Mouse (Mus musculus) layer of hippocampus, adult 9-10 months (tissue): ENCODE measurements around the gene Map3k14.
A peak's percentile ranks its signal among the peaks of the same experiment; 100 is the strongest.
"Not testable (repeated sequence)": the region's sequence is repeated elsewhere in the genome, so short reads cannot be mapped to it uniquely, and the experiment has no call there.

Source experiments
- DNase-seq: peaks from one replicate; pipeline ENCODE4 v3.0.0; 2022; ENCODE audit warnings: low spot score

The Map3k14 gene

GRCm38 (mm10) chr11:103246081-103246730 lies 21.1 kb downstream of the Map3k14 start:
- no peak for DNase-seq

GRCm38 (mm10) chr11:103244856-103245255 lies 22.4 kb downstream of the Map3k14 start:
- DNase-seq: no peak

DNA sequence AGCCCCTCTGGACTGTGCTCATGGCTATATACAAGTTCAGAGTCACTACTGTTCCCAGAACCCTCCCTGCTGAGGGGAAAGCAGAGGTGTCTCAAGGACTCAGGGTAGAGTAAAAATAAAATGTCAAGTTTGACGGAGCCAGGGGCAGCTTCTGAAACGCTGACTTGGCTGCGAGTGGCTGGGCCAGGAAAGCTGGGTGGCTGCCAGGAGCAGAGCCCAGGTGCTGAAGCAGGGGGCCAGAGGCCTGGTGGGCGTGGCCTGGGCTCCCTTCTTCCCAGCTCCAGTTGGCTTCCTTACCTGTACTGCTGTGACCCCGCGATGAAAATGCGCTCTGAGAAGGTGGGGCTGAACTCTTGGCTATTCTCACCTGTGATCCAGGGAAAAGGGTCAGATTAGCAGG lies 26.5 kb downstream of the Map3k14 start:
- DNase-seq: no peak

- DNase-seq: no peak
These were observed 29.5 kb downstream of the Map3k14 start for GRCm38 (mm10) chr11:103237757-103238156.

DNA sequence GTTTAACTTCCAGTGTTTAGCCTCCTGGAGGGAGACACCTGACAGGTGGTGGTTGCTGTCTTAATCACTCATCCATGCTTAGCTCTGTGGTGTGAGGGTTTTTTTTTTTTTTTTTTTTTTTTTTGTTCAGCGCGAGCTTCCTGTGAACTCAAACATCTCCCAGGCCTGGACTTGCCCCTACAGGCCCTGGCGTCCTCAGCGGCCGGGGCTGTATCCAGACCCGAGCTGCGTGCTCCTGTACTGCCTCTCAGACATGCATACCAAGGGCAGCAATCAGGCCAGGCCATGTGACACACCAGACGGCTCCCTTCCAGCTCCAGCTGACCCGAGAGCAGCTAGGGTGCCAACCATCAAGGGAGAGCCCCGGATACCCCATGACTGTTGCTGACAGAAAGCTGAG lies 30.4 kb downstream of the Map3k14 start:
- DNase-seq: no peak

DNA sequence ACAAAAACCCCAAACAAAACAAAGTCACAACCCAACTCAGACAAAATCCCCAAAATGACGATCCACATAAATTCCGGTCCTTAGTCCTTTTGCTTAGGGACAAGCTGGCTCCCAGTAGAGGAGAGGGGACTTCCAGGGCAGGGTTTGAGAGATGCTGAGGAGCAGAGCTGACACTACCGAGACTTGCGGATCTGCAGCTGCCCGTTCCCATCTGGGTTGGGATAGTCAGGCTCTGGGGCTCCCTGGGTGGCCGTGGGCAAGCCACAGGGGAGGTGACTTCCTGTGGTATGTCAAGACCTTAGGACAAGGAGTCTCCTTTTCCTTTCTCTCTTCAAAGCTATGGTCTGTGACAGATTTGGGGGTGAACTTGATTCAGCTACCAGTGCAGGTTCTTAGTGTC lies 30.8 kb downstream of the Map3k14 start:
- DNase-seq: no peak

- DNase-seq: no peak
These were observed 31.6 kb downstream of the Map3k14 start for GRCm38 (mm10) chr11:103235702-103236101.

DNA sequence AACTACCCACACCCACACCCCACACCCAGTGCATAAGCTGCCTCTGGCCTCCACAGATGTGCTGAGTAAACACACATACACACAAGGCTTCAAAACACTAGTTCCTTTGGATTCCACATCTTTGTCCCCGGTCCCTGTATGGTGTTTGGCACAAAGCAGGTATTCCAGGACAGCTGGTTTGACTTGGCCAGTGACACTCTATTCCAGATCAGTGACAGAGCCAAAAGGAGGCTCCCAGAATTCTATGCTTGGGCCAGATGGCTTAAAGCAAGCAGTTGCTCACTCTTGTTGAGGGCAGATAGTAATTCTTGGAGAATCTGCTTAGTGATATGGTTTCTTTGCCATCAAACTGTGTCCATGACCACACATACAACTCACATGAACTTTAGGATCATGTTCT lies 32.8 kb downstream of the Map3k14 start:
- DNase-seq: no peak

GRCm38 (mm10) chr11:103232966-103233365 lies 34.3 kb downstream of the Map3k14 start:
- peak; percentile 85 for DNase-seq

DNA sequence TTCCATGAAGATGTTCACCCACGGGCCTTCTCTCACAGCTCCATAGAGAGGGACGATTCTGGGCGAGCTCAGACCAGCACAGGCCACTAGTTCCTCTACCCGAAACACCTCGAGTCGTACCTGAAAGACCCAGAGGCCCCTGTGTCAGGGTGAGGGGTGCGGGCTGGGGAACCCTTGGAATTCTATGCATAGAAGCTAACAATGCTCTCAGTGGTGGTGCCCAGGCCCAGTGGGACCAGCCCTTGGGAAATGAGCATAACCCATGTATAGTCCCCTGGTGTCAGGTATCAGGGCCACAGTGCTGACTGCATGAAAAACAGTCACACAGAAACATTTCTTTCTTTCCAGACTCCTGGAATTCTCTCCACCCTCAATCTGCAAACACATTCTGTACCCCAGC lies 35.9 kb downstream of the Map3k14 start:
- DNase-seq: no peak

DNA sequence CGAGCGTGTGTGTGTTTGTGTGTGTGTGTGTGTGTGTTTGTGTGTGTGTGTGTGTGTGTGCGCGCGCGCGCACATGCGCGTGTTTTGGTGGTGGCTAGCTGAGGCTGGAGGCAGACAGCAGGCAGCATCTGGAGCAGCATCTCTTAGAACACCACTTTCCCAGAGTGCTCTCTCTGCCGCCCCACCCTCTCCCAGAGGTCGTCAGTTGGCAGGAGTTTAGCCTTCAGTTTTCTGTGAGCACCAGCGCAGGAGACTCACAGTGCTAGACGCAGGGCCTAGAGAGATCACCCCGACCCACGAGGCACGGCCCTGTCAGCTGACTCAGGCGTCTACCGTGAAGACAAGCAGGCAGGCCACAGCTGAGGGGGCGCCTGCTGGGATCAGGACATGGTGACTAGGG lies 36.6 kb downstream of the Map3k14 start:
- no peak for DNase-seq

- no peak for DNase-seq
These were observed 37.7 kb downstream of the Map3k14 start for GRCm38 (mm10) chr11:103229608-103230007.

DNA sequence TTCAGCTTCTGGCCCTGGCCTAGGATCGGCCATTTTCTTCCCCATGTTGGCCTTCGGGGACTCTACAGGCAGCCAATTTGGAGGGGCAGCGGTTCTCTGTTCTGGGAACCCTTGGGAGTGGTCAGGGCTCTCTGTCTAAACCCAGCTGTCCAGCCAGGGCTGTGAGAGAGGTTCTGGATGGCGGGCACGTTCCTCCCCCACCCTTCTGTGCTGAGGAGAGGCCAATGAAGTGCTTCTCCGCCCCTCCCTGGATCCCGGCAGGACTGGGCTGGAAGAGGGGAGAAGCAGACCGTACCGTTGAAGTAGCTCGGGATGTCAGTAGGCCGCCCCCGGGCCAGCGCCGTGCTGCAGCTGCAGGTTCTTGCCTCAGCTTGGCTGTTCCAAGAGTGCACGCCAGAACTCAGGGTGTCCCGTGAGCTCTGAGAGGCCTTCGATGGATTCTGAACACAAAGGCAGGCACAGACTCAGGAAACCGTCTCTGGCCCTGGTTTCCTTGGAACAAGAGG lies 43.3 kb downstream of the Map3k14 start:
- DNase-seq: no peak

GRCm38 (mm10) chr11:103223444-103223843 lies 43.8 kb downstream of the Map3k14 start:
- DNase-seq: no peak

DNA sequence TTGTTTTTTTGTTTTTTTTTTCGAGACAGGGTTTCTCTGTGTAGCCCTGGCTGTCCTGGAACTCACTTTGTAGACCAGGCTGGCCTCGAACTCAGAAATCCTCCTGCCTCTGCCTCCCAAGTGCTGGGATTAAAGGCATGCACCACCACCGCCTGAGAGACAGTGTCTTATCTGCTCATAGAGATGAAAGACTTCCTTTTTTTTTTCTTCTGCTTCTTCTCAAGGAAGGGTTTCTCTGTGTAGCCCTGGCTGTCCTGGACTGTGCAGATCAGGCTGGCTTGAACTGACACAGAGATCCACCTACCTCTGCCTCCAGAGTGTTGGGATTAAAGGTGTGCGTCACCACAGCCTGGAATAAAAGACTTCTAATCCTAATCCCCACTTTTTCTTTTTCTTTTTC lies 44.6 kb downstream of the Map3k14 start:
- not testable (repeated sequence) for DNase-seq

DNA sequence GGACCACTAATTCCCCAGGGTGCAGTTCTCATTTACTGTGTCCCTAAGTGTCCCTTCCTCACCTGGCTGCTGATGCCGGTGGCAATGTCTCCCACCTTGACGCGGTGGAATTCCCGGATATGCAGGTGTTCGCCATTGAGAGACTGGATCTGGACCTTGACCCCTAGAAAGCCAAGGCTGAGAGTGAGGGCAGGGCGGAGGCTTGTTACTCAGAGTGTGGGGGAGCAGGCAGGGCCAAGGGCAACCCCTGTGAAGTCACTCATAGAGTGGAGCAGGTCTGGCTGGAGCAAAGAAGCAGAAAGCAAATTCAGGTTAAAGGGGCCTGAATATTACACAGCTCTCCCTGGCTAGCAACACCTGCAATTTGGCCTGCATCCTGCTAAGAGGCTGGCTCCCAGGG lies 45.8 kb downstream of the Map3k14 start:
- no peak for DNase-seq

GRCm38 (mm10) chr11:103219995-103220394 lies 47.3 kb downstream of the Map3k14 start:
- no peak for DNase-seq

DNA sequence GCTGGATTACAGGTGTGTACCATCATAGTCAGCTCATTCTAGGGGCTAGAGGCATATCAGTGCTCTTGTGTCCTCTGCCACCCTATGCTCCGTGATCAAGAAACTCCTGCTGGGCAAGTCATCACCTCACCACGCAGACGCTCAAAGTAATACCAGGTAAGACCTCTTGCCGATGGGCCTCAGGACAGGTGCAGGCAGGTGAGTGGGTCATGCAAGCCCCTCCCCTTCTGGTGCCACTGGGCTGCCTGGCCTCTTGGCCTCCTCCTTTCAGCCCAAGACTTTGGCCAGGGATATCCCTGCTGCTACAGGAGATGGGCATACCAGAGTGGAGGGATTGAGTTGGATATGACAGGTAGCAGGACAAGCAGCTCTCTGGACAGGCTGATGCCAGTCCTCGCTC lies 48.0 kb downstream of the Map3k14 start:
- no peak for DNase-seq

DNA sequence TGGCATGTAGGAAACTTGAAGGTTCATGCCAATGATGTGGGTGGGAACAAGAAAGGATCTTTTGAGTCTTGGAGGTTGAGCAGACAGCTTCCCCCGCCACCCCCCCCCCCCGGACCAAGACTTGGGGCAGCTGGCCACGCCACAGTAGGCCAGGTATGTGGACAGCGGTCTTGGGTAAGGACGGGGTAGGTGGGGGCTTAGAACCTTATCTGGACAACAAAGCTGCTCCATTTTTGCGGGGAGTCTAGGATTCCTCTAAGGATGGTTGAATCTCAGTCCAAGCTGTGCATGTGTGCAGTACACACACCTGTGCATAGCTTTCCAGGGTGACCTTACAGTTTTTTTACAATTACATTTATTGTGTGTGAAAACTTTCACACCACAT lies 48.8 kb downstream of the Map3k14 start:
- no peak for DNase-seq

- DNase-seq: no peak
These were observed 49.3 kb downstream of the Map3k14 start, which contains the start of gene Spata32 for GRCm38 (mm10) chr11:103217790-103218516. Spata32 (minus strand) TSS chr11:103218432.

- DNase-seq: no peak
These were observed 51.9 kb downstream of the Map3k14 start for GRCm38 (mm10) chr11:103215355-103215754.

- no peak for DNase-seq
These were observed 53.6 kb downstream of the Map3k14 start for GRCm38 (mm10) chr11:103213712-103214111.

DNA sequence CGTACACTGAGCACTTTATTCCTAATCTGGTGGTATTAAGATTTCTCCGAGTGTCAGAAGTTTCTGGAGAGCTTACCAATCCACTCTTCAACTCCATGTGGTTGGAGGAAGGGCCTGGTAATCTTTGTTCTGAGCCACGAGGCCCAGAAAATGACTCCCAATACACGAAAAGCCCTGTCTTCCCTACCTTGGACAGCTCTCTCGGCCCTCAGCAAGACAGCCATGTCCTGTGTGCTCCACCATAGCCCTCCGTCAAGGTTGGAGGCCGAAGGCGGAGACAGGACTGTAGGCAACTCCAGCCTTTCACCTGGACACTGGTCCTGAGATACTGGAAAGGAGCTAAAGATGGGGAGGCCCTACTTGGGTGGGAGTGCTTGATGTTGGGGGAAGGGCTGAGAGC lies 57.0 kb downstream of the Map3k14 start:
- DNase-seq: no peak

DNA sequence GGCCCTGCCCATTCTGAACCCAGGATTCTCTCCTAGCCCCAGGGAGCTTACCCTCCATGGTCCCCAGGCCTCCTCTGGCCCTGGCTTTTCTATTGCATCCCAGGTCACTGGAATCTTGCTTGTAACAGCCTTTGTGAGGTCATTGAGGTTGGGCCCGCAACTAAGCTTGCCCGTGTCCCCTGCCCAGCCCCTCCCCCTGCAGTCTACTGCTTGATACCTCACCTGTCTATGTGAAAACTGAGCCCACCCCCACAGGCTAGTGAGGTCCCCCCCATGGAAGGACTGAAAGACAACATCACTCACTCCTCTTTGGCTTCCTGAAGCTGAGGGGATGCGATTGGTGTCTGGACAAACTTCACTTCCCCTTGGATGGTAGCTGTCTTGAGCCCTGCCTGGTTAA lies 58.8 kb downstream of the Map3k14 start, which contains the start of gene 1700023F06Rik:
Gene 1700023F06Rik (minus strand): TSS at position 101 of the 400 bp plus-strand sequence.
- DNase-seq: no peak
